Mouse (Mus musculus): ENCODE results near the gene Rnf24.
A peak's percentile ranks its signal among the peaks of the same experiment; 100 is the strongest.

Gene Rnf24

GRCm38 (mm10) chr2:131352747-131353563 is at the start of gene Rnf24:
TSS of gene Rnf24 (minus strand) at chr2:131352892.
- peak; percentile 92 for DNase-seq (ENCODE audit: low spot score)

DNA sequence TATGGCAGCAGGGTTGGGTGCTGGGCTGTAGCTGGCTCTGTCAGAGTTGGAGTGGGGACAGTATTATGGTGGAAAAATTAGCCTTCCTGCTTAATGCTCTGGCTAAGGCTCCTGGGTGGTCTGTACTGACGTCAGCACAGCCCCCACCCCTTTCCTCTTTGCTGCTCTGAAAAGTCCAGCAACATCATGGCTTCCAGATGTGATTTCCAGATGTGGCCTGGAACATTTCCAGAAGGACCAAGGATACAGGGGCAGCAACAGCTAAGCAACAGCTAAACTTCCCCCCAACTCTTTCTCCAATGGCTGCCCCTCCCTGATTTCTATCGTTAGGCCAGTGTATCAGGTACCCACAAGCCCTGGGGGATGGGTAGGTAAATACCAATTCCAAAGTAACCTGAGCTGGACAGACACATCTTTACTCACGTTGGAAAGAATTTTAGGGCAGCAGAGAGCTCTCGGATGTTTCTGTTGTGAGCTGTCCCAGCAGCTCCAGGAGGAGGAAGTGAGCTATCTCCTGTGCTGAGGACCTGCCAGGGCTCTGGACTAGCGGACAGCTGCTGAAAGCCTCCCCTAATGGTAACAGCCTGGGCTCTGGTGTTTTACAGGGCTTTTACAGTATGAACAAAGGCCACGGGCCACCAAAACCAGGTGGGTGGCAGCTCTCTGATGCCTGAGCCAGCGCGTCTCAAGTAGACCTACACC is 49.3 kb upstream of the Rnf24 start:
- no peak for DNase-seq (ENCODE audit: low spot score)

DNA sequence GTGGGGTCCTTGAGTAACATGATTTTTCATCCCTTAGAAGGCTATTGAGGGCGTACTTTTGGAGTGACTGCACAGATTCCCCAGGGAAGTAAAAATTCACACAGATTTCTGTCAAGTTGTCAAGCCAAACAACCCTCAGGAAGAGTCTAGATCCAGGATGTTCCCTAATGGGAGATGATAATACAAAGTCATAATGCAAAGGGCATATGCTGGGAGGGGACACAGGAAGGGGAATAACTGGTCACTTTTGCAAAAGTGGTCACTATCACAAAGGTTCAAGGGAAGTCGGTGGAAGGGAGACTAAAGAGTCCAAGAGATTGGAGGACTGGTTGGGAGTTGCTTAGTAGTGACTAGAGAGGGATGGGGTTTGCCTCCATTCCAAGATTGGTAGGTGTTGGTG is 48.2 kb upstream of the Rnf24 start:
- DNase-seq (ENCODE audit: low spot score): no peak

DNA sequence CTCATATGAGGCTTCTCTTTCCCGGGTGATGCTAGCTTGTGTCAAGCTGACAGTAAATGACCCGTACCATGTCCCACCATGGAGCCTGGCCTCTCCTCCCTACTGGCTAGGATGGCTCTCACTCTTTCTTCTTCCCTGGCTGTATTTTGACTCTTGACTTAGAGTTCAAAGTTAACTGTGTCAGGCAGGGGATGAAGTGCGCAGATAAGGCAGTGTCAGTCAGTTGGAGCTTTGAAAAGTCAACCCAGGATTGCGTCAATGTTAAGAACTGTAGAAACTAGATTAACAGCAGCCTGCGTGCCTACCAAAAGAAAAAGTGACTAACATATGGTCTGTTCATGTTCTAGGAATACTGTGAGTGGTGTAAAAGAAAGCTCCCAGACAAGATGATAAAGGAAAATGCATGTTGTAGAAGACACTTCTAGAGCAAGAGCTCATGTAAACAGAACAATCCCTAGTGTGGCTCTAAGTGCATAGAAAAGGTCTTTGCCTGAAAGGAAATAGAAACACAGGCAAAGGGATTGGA is 44.7 kb upstream of the Rnf24 start:
- DNase-seq (ENCODE audit: low spot score): no peak

GRCm38 (mm10) chr2:131386350-131386962 is 33.8 kb upstream of the Rnf24 start:
- no peak for DNase-seq (ENCODE audit: low spot score)

DNA sequence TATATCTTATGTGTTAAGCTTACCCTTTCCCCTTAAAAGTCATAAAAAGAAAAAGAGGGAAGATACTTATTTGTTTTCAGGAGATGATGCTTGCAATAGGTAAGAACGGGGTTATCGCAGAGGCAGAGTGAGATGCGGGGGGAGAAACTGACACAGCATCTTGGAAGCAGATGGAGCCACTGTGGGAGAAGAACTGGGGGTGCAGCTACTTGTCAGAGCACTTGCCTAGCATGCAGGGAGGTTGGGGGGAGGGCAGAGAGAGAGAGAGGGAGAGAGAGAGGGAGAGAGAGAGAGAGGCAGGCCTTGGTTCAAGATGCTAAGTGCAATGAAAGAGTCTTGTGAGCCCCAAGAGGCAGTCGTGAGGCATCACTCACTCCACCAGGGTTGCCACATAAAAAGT is 32.5 kb upstream of the Rnf24 start:
- DNase-seq (ENCODE audit: low spot score): no peak

DNA sequence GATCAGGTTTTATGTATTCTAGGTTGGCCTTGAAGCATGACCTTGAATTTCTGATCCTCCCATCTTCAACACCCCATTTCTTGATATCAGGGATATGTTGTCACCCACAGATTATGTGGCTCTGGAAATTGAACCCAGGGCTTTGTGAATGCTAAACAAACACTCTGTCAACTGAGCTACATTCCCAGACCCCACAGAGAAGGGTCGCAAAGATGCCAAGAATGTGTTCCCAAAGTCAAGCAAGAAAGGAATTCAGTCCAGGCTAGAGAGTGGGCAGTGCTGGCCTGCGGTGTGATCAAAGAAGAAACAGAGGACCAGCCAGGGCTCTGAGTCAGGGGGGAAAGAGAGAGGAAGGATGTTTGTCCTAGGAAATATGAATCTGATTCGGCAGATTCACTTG is 26.8 kb upstream of the Rnf24 start:
- no peak for DNase-seq (ENCODE audit: low spot score)

DNA sequence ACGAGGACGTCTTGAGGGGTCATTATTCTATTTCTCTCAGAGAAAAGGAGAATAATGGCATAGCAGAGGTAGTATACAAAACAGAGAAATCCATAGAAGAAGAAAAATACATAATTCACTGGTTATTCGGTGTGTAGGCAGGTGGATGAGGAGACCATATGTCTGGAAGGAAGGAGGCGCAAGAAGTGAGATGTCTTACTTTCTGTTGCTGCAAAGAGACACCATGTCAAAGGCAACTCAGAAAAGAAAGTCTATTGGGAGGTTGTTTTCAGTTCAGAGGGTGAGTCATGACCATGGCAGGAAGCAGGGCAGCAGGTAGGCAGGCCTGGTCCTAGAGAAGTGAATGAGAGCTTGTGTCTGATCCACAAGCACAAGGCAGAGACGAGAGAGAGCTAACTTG is 26.2 kb upstream of the Rnf24 start:
- DNase-seq (ENCODE audit: low spot score): no peak

DNA sequence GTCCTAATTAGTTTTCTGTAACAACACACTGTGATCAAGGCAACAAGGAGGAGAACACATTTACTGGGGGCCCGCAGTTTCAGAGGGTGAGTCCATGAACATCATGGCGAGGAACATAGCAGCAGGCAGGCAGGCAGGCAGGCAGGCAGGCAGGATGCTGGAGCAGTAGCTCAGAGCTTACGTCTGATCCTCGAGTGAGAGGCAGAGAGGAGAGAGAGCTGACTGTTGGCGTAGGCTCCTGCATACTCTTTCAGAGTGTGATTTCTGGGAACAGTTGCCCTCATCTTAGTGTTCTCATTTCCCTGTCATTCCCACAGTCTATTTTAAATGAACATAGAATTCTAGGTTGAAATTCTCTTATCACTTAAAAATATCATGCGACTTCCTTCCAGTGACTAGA is 24.4 kb upstream of the Rnf24 start:
- DNase-seq (ENCODE audit: low spot score): no peak

GRCm38 (mm10) chr2:131373656-131374055 is 21.0 kb upstream of the Rnf24 start:
- no peak for DNase-seq (ENCODE audit: low spot score)

DNA sequence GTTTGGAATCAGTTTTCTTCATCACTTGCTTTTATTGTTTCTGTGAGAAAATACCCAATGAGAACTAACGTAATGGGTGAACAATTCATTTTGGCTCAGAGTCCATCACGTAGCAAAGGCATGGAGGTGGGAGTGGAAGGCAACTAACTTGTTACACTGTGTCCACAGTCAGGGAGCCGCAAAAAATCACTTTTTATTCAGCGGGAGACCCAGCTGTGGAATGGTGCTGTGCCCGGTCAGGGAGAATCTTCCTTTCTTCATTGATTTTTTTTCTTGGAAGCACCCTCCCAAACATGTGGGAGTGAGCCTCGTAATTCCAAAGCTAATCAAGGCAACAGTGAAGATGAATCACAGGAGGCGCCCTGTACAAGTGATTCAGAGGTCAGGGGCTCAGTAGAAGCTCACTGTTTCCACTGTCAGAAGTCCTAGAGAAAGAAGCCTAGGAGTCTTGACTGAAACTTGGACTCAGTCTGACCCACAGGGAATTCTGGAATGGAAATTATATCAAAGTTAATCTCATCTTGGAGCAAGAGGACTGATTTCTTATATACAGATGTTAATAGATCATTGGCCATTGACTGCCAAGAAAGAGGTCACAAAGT is 19.7 kb upstream of the Rnf24 start:
- no peak for DNase-seq (ENCODE audit: low spot score)

DNA sequence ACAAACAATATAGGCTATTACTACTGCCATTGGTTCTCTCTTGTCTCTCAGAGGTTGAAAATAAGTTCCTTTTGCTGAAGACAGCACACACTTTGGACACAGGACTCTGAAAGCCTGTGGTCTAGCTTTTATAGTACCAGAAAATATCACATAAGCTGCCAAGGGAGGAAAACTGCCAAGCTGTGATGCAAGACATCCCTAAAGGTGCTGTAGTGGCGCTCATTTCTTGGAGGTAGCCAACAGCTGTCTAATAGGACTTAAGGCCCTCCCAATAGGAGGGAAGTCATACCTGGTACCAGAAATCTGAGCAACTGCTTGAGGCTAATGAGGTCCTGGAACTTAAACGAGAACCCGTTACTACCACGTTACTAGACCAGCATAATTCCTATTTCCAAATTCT is 19.1 kb upstream of the Rnf24 start:
- no peak for DNase-seq (ENCODE audit: low spot score)

- DNase-seq (ENCODE audit: low spot score): no peak
Measured at GRCm38 (mm10) chr2:131370828-131371227, 18.1 kb upstream of the Rnf24 start.

DNA sequence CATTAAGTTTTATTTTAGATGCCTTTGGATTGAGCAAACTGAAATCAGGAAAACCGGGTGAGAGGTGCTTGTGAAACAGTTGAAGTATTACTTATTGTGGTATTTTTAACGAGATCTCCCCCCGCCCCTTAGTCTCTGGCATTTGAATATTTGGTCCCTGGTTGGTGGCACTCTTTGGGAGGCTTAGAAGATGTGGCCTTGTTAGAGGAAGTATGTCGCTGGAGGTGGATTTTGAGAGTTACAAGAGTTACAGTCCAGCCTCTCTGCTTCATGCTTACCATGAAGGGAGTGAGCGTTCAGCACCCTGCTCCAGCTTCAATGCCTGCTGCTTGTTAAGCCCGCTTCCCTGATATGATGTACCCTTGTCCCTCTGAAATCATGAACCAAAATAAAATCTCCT is 12.0 kb upstream of the Rnf24 start:
- DNase-seq (ENCODE audit: low spot score): no peak

- DNase-seq (ENCODE audit: low spot score): no peak
Measured at GRCm38 (mm10) chr2:131358481-131358880, 5.8 kb upstream of the Rnf24 start.

DNA sequence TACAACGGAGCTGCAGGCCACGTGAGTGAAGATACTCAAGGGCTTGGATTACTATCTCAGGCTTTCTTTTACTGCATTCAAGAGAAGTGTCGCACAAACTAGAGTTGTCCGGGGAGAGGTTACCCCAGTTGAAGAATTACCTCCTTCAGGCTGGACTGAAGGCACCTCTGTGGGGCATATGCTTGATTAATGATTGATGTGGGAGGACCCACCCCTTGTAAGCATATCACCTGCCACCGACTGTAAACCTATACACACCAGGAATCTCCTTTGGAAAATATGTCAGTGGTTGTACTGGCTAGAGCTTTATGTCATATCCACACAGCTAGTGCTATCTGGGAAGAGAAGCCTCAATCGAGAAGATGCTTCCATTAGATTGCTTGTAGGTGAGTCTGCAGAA is 1.4 kb upstream of the Rnf24 start:
- DNase-seq (ENCODE audit: low spot score): no peak

DNA sequence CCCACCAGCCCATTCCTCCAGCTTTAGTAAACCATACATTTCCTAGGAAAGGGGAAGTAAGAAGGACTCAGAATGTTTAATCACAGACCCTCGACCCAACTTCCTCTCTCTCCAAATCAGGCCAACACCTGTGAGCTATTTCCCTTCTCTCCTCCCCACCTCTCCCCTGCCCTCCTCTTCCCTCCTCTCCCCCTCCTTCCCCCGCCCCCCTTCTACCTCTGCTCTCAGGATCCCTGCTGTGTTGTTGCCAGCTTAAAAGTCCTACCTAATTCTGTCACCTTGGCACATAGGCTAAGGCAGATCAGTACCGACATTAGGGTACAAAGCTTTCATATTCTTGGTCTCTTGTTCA is 848 bp upstream of the Rnf24 start:
- DNase-seq (ENCODE audit: low spot score): no peak

DNA sequence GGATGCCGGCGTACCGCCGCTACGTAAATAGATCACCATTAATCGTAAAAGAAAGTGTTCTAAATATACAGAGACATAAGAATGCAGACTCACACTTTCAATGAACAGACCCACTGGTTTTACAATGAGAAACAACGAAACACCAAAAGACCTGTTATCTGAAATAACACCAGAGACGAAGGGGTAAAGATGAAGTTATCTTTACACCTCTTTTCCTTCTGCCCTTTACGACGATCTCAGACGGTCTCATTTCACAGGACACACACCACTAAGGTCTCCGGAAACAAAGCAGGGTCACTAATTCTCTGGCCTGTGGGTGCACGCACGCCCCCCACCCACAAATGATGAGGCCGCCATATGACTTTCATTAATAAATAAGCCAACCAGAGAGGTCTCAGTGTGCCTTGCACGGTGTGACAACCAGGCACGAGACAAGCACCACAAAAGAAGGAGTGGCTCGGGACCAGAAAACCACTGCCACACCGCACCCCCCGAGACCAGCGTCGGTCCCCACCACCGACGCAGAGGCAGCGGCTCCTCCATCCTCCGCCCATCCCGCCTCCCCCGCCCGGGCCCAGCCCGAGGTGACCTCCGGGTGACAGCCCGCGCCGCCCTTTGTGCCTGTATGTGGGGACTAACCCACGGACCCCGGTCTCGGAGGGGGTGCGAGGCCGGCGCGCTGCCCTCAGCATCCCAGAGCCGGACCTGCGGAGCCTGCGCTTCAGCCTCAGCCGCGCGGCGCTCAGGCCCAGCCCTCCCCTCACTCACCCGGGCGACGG is 535 bp downstream of the Rnf24 start:
- DNase-seq (ENCODE audit: low spot score): peak; percentile 25

GRCm38 (mm10) chr2:131351471-131351870 is 1.2 kb downstream of the Rnf24 start:
- DNase-seq (ENCODE audit: low spot score): no peak

GRCm38 (mm10) chr2:131350301-131350700 is 2.4 kb downstream of the Rnf24 start:
- no peak for DNase-seq (ENCODE audit: low spot score)

GRCm38 (mm10) chr2:131345556-131345955 is 7.1 kb downstream of the Rnf24 start:
- no peak for DNase-seq (ENCODE audit: low spot score)

- DNase-seq (ENCODE audit: low spot score): no peak
Measured at GRCm38 (mm10) chr2:131344449-131344848, 8.2 kb downstream of the Rnf24 start.
